Mouse (Mus musculus) limb, embryonic 12.5 days (tissue): ENCODE measurements at regions not wholly inside any gene's neighbourhood (a gene's known extent, or its start where the extent isn't known, plus 50 kb on each side); places are given as distances from the start of the nearest gene placed in this dataset.

Source experiments
- ATAC-seq: fragments of 200-750 bp; cut with Nextera tagmentation; 2 replicates; pipeline ENCODE4 v1.8.0; 2017; ENCODE audit warnings: low read depth, moderate TSS enrichment; ENCODE audit not compliant: insufficient number of reproducible peaks, insufficient read depth, low FRiP score, low TSS enrichment
- H3K27ac ChIP-seq: fragments of 300-500 bp; sonication (generic); 2 replicates; pipeline ENCODE4 v1.5.1; 2016; ENCODE audit warnings: mild to moderate bottlenecking, moderate library complexity
- H3K27me3 ChIP-seq: fragments of 300-500 bp; sonication (generic); 2 replicates; pipeline ENCODE4 v1.6.1; 2016; ENCODE audit warnings: mild to moderate bottlenecking, moderate library complexity
- H3K36me3 ChIP-seq: fragments of 300-500 bp; sonication (generic); 2 replicates; pipeline ENCODE4 v1.6.1; 2016; ENCODE audit warnings: mild to moderate bottlenecking, moderate library complexity
- H3K4me1 ChIP-seq: fragments of 300-500 bp; sonication (generic); replicated peaks from 2 replicates; pipeline ENCODE4 v1.6.1; 2016
- H3K4me2 ChIP-seq: fragments of 300-500 bp; sonication (generic); 2 replicates; pipeline ENCODE4 v1.6.1; 2016; ENCODE audit warnings: mild to moderate bottlenecking, moderate library complexity
- H3K4me3 ChIP-seq: fragments of 300-500 bp; sonication (generic); replicated peaks from 2 replicates; pipeline ENCODE4 v1.5.1; 2016; ENCODE audit warnings: mild to moderate bottlenecking
- H3K9ac ChIP-seq: fragments of 300-500 bp; sonication (generic); replicated peaks from 2 replicates; pipeline ENCODE4 v1.6.1; 2016; ENCODE audit warnings: mild to moderate bottlenecking, moderate library complexity
- H3K9me3 ChIP-seq: fragments of 300-500 bp; sonication (generic); 2 replicates; pipeline ENCODE4 v1.6.1; 2016; ENCODE audit warnings: mild to moderate bottlenecking, moderate library complexity
- WGBS: fragments of 180-500 bp; shearing (Covaris S2); methylation state at CpG from one replicate; pipeline ENCODE4 v1.1.7; 2016; 5-methylcytosine and 5-hydroxymethylcytosine counted together

- H3K27me3 ChIP-seq, result peaks cover 7% of the 10 kb centered on the region; the same call in 1 of the 2 replicates
- ATAC-seq, result no peak
- H3K4me2 ChIP-seq, result no peak overlapping the region
- no peak overlapping the region for H3K9ac ChIP-seq
- H3K4me3 ChIP-seq, result no peak overlapping the region
- no peak overlapping the region for H3K27ac ChIP-seq
- WGBS, result 90% methylated on average over 5 of the region's 5 CpGs
- H3K4me1 ChIP-seq, result 0 out of 2 replicates have a peak, but pooled peaks cover 8% of the 10 kb centered on the region
- H3K9me3 ChIP-seq, result no peaks in the 10 kb centered on the region
- no peaks in the 10 kb centered on the region for H3K36me3 ChIP-seq
Observed at GRCm38 (mm10) chr7:37004601-37005000, 306.7 kb downstream of the Tshz3 start.

GRCm38 (mm10) chr7:37005701-37006100, 307.8 kb downstream of the Tshz3 start:
- H3K27me3 ChIP-seq, result peaks cover 7% of the 10 kb centered on the region; the same call in 1 of the 2 replicates
- H3K4me3 ChIP-seq, result no peak overlapping the region
- H3K9ac ChIP-seq, result no peak overlapping the region
- 91% methylated on average over 2 of the region's 2 CpGs for WGBS
- no peak overlapping the region for H3K27ac ChIP-seq
- no peak overlapping the region for H3K4me2 ChIP-seq
- H3K4me1 ChIP-seq, result 0 out of 2 replicates have a peak, but pooled peaks cover 6% of the 10 kb centered on the region
- no peak for ATAC-seq
- no peaks in the 10 kb centered on the region for H3K36me3 ChIP-seq
- H3K9me3 ChIP-seq, result no peaks in the 10 kb centered on the region

- Histone ChIP-seq H3K9ac (no peak overlapping the region), H3K4me3 (no peak overlapping the region), H3K4me2 (no peak overlapping the region; the same call in 1 of the 2 replicates), H3K27ac (no peak overlapping the region), H3K36me3 (no peaks in the 10 kb centered on the region), H3K27me3 (peaks cover 7% of the 10 kb centered on the region; the same call in 1 of the 2 replicates), H3K9me3 (no peaks in the 10 kb centered on the region), H3K4me1 (peaks cover 16% of the 10 kb centered on the region)
- ATAC-seq, result no peak
- WGBS, result 39% methylated on average over 10 of the region's 10 CpGs
Observed at GRCm38 (mm10) chr7:37006921-37007320, 309.0 kb downstream of the Tshz3 start.

- Histone ChIP-seq H3K36me3 (no peaks in the 10 kb centered on the region), H3K27me3 (peaks cover 7% of the 10 kb centered on the region; the same call in 1 of the 2 replicates), H3K9me3 (no peaks in the 10 kb centered on the region), H3K4me2 (peak overlapping the region; percentile 19; the same call in 1 of the 2 replicates), H3K27ac (peak overlapping the region; percentile 67), H3K4me1 (peaks cover 16% of the 10 kb centered on the region), H3K4me3 (no peak overlapping the region), H3K9ac (no peak overlapping the region; the same call in 1 of the 2 replicates)
- ATAC-seq, result no peak
- 16% methylated on average over 6 of the region's 6 CpGs for WGBS
Observed at GRCm38 (mm10) chr7:37011180-37011754, 313.3 kb downstream of the Tshz3 start.

GRCm38 (mm10) chr7:37020078-37020477, 322.2 kb downstream of the Tshz3 start:
- no peaks in the 10 kb centered on the region for H3K9me3 ChIP-seq
- no peak for ATAC-seq
- H3K4me2 ChIP-seq, result no peak overlapping the region
- H3K27ac ChIP-seq, result no peak overlapping the region
- H3K4me1 ChIP-seq, result peaks cover 12% of the 10 kb centered on the region; the same call in 1 of the 2 replicates
- H3K27me3 ChIP-seq, result no peaks in the 10 kb centered on the region
- no peak overlapping the region for H3K9ac ChIP-seq
- WGBS, result 57% methylated on average over 3 of the region's 3 CpGs
- H3K36me3 ChIP-seq, result no peaks in the 10 kb centered on the region
- no peak overlapping the region for H3K4me3 ChIP-seq

GRCm38 (mm10) chr7:37024501-37025025, 326.6 kb downstream of the Tshz3 start:
- no peaks in the 10 kb centered on the region for H3K27me3 ChIP-seq
- H3K9ac ChIP-seq, result no peak overlapping the region
- H3K36me3 ChIP-seq, result no peaks in the 10 kb centered on the region
- H3K4me3 ChIP-seq, result no peak overlapping the region
- H3K4me2 ChIP-seq, result no peak overlapping the region
- ATAC-seq, result no peak
- H3K27ac ChIP-seq, result no peak overlapping the region
- peaks cover 12% of the 10 kb centered on the region; the same call in 1 of the 2 replicates for H3K4me1 ChIP-seq
- 0 out of 2 replicates have a peak, but pooled peaks cover 4% of the 10 kb centered on the region for H3K9me3 ChIP-seq
- 74% methylated on average over 7 of the region's 7 CpGs for WGBS

GRCm38 (mm10) chr7:37064582-37065458, 366.9 kb downstream of the Tshz3 start:
- no peak overlapping the region for H3K4me2 ChIP-seq
- H3K4me1 ChIP-seq, result no peaks in the 10 kb centered on the region
- 0 out of 2 replicates have a peak, but pooled peaks cover 6% of the 10 kb centered on the region for H3K9me3 ChIP-seq
- H3K27ac ChIP-seq, result no peak overlapping the region
- H3K9ac ChIP-seq, result no peak overlapping the region
- H3K27me3 ChIP-seq, result no peaks in the 10 kb centered on the region
- no peak for ATAC-seq
- 78% methylated on average over 8 of the region's 8 CpGs for WGBS
- no peaks in the 10 kb centered on the region for H3K36me3 ChIP-seq
- no peak overlapping the region for H3K4me3 ChIP-seq

- Histone ChIP-seq H3K27me3 (no peaks in the 10 kb centered on the region), H3K4me2 (no peak overlapping the region), H3K36me3 (no peaks in the 10 kb centered on the region), H3K9me3 (no peaks in the 10 kb centered on the region), H3K27ac (no peak overlapping the region), H3K9ac (no peak overlapping the region), H3K4me3 (no peak overlapping the region), H3K4me1 (0 out of 2 replicates have a peak, but pooled peaks cover 5% of the 10 kb centered on the region)
- no peak for ATAC-seq
- WGBS, result 45% methylated on average over 6 of the region's 6 CpGs
Observed at GRCm38 (mm10) chr7:37077698-37078097, 379.8 kb downstream of the Tshz3 start.

- no peaks in the 10 kb centered on the region for H3K27me3 ChIP-seq
- 30% methylated on average over 7 of the region's 7 CpGs for WGBS
- H3K9ac ChIP-seq, result no peak overlapping the region
- no peaks in the 10 kb centered on the region for H3K9me3 ChIP-seq
- H3K4me3 ChIP-seq, result no peak overlapping the region
- H3K4me1 ChIP-seq, result 0 out of 2 replicates have a peak, but pooled peaks cover 5% of the 10 kb centered on the region
- no peak overlapping the region for H3K27ac ChIP-seq
- no peaks in the 10 kb centered on the region for H3K36me3 ChIP-seq
- no peak for ATAC-seq
- H3K4me2 ChIP-seq, result no peak overlapping the region
Observed at GRCm38 (mm10) chr7:37078140-37078539, 380.2 kb downstream of the Tshz3 start.

GRCm38 (mm10) chr7:37089726-37090125, 391.8 kb downstream of the Tshz3 start:
- WGBS, result 89% methylated on average over 3 of the region's 3 CpGs
- Histone ChIP-seq H3K9ac (no peak overlapping the region), H3K4me1 (no peaks in the 10 kb centered on the region), H3K4me3 (no peak overlapping the region), H3K27ac (no peak overlapping the region), H3K27me3 (no peaks in the 10 kb centered on the region), H3K4me2 (no peak overlapping the region), H3K9me3 (no peaks in the 10 kb centered on the region), H3K36me3 (no peaks in the 10 kb centered on the region)
- ATAC-seq, result no peak

- Histone ChIP-seq H3K9ac (no peak overlapping the region), H3K9me3 (no peaks in the 10 kb centered on the region), H3K4me2 (no peak overlapping the region), H3K4me1 (no peaks in the 10 kb centered on the region), H3K4me3 (no peak overlapping the region), H3K27me3 (no peaks in the 10 kb centered on the region), H3K36me3 (no peaks in the 10 kb centered on the region), H3K27ac (no peak overlapping the region)
- ATAC-seq, result no peak
- 77% methylated on average over 6 of the region's 6 CpGs for WGBS
Observed at GRCm38 (mm10) chr7:37092572-37092971, 394.7 kb downstream of the Tshz3 start.
